Mouse (Mus musculus): ENCODE results near the gene Commd6.

- TF ChIP-seq POLR2A (IDR thresholded peaks at IDR 0.05; ENCODE audit: control insufficient read depth, low read depth, low read length) (no peak), CTCF (IDR thresholded peaks at IDR 0.05; ENCODE audit: control insufficient read depth, insufficient read depth, insufficient replicate concordance, low read depth, low read length) (no peak)
Observed at GRCm38 (mm10) chr14:101617680-101618079, 22.8 kb downstream of the Commd6 start.
